Mouse (Mus musculus): ENCODE results near the gene Gm4491.
A peak's percentile ranks its signal among the peaks of the same experiment; 100 is the strongest.

Gene Gm4491

GRCm38 (mm10) chr14:57082863-57083262 is 32.8 kb downstream of the Gm4491 start:
- DNase-seq: no peak

GRCm38 (mm10) chr14:57075537-57075936 is 40.1 kb downstream of the Gm4491 start:
- peak; percentile 22 for DNase-seq

GRCm38 (mm10) chr14:57069906-57070305 is 45.8 kb downstream of the Gm4491 start:
- peak; percentile 51 for DNase-seq

GRCm38 (mm10) chr14:57066053-57066452 is 49.6 kb downstream of the Gm4491 start:
- DNase-seq: no peak
